Mouse (Mus musculus): ENCODE results near the gene Tmem54.

Gene Tmem54

DNA sequence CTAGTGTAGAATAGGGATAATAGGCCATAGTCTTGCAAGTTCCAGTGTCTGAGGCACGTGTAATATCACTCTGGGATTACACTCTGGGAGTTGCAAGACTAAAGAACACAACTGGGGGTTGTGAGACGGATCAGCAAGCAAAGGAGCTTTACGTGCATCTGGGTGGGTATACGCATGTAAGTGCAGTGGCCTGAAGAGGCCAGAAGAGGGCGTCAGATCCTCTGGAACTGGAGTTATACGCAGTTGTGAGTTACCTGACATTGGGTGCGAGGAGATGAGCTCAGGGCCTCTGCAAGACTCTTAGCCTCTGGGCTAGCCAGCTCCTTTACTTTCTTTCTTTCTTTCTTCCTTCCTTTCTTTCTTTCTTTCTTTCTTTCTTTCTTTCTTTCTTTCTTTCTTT lies 8.3 kb upstream of the Tmem54 start:
- DNase-seq (ENCODE audit: low spot score in 2 of 2) = no peak

DNA sequence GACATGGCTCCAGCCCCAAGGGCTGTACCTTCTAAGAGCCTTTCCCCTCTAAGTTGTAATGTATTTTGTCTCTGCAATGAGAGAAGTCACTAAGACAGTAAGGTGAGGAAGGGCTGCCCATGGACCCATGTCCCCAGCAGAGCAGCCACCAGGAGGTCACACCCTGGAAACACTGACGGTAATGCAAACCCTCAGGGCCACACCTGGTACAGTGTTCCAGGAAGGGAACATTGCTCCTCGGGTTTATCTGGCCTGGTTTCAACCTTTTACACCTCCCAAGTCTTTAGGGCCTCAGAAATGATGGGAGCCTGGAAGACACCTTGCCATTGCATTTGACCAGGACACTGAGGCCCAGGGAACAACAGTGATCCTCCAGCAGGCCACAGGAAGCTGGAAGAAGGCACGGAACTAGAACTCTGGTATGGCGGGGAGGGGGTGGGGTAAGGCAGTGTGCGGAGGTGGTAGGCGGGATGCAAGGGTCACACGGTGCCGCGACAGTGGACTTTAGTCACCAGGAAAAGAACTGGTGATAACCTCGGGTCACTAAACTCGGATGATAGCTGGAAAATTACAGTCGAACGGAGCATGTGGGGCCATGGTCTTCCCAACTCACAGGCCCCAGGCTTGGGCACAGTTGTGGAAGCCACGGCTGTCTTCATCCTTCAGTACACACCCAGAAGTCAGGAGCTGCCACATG lies 3.1 kb upstream of the Tmem54 start:
- DNase-seq (ENCODE audit: low spot score in 2 of 2) = no peak

DNA sequence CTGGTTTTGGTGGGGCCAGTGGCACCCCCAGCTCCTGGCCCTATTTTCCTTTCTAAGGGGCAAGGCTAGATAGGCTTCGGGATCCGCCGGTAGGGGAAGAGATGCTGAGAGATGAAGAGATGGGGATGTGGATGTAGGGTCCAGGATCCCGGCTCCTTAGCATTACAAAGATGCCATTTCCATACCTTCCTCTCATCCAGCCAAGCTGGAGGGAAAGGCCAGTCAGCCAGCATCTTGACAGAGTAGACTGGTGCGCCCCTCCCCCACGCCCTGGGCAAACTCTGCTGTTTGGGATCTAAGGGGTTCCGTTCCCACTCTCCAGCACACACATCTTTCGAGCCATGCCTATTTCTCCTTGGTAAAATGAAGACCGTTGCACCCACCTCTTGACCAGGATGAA lies 725 bp downstream of the Tmem54 start:
- DNase-seq (ENCODE audit: low spot score in 2 of 2) = no peak

DNA sequence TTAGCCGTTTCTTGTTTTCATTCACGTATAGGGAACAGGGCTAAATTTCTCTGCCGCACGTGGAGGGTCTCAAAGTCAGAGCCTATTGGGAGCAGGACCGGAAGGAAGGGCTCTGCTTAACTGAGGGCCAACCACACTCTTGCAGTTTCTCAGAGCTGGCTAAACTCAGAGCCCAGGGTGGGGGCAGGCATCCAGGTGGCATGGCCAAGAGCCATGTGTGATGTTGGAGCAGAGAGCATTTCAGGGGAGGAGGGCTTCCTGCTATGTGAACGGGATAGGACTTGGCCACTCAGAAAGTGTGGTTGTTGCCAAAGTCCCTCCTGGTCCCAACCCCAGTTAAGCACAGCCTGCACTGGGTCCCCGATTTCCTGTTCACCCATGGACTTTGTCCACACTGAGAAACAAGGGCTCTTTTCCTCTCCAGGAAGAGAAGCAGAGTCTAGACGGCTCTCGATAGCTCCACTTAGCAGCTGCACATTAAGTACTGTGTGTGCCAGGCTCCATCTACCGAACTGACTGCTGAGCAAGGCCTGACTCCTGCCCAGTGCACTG lies 2.1 kb downstream of the Tmem54 start:
- DNase-seq (ENCODE audit: low spot score in 2 of 2) = no peak

DNA sequence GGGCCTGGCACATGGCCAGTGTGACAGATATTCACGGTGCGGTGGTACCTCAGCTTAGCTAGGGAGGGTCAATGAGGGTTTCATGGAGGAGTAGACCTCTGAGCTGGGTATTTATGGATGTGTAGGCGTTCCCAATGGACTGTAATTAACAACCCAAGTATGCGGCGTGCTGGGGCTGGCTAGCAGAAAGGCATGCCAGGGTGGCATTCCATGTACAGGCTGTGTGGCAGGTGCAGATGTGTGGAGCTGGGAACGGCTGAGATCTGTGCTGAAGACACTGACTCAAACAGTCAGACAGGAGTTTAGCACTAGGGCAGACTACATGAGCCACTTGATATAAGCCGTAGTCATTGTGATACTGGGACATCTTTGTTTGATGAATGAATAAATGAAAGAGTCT lies 3.3 kb downstream of the Tmem54 start:
- no peak for DNase-seq (ENCODE audit: low spot score in 2 of 2)

DNA sequence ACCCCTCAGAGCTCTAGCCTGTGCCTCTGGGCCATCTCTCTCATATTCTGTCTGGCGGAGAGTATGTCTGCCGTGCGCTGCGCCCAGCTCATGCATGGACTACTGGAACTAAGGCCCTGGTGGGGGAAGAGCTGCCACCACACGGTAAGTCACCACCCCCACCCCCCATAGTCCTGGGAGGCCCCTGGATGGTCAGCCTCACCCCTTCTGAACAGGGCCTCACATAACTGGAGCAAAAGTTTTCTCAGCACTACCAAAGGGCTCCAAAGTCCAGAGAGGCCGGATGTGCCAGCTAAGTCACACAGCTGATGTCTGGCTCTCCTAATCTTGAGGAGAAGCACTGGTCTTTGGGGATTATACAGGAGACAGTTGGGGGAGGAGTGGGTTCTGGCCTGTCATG lies 5.5 kb downstream of the Tmem54 start:
- no peak for DNase-seq (ENCODE audit: low spot score in 2 of 2)

DNA sequence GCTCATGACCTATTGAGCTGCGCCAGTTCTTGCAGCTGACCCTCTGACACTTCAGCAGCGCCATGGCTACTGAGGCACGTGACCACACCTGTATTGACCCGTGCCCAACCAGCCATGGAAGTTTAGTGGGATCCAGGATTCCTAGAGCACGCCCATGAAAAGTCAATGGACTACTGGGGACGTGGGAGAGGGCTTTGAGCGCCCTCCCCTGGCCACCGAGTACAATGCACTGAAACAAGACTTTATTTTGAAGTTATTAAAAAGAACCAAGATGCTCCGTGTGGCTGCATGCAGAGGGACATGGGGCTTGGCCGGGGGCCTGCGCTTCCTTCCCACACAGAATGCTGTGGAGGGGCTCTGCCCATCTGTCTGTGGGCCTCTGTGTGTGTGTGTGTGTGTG lies 6.0 kb downstream of the Tmem54 start:
- DNase-seq (ENCODE audit: low spot score in 2 of 2) = no peak

DNA sequence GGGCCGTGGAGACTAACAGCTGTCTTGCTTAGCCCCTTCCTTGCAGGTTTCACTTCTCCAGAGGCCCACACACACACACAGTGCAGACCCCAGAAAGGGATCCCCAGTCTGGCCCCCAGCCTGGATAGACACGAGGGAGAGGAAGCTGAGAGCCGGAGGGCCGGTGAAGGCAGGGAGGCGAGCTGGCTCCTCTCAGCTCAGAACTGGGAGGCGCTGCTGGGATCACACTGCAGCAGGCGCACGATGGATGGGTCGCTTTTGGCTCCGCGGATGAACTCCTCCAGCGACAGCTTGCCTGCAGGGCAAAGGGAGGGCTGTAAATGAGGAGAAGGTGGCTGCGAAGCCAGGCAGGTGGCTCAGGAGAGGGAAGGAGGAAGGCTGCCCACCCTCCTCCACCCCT lies 6.9 kb downstream of the Tmem54 start:
- no peak for DNase-seq (ENCODE audit: low spot score in 2 of 2)

DNA sequence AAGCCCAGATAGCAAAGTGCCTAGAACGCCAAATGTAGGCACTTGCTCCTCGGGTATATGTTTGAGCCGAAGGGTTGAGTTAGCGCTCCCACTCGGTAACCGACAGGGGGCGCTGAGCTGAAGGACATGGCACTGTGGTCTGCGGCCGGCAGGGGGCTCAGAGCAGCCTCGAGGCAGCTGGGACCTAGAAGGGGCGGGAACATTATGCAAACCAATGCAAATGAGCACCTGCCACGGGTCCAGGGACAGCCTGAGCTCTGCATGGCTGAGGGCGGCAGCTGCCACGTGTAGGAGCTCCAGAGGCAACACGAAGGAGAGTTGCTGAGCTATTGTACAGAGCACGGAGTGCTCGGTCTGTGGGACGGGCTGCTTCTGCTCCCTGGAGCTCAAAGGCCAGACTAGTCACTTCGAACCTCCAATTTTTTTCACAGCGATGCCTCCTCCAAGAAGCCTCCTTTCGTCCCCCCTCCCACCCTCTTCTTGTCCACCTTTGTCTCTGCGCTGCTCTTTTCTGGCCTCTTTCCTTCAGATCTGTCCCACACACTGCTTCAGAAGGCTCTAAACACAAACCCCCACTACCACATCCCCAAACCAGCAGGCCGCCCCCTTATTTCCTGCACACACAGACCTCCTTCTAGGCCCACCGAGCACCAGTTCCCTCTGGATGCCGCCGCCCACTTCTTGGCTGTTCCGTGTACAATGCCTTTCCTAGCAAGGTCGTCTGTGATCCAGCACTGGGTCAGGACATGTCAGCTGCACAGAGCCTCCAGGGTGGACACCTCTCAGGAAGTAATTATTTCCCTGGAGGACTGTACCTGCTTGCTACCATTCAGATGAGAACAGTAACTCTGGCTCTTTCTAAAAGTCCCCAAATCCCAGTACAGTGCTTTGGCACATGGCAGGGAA lies 8.0 kb downstream of the Tmem54 start:
- DNase-seq (ENCODE audit: low spot score in 2 of 2) = peak; percentile 69 to 83

DNA sequence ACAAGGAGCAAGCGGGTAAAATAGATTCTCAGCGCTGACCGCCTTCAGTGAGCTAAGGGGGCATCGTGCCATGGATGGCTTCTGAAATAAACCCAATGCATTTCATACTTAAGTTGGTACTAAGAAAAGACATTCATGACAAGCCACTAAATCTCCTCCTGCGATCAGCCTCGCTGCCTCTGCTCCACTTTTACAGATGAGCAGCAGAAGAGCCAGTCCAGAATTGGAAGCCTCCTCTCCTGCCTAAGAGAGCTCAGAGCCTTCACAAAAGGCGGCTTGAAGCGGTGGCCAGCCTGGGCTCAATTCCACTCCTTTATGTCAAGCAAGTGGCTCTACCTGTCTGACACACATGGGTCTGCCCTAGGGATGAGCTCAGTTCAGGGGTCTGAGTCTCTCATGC lies 11.4 kb downstream of the Tmem54 start:
- no peak for DNase-seq (ENCODE audit: low spot score in 2 of 2)

DNA sequence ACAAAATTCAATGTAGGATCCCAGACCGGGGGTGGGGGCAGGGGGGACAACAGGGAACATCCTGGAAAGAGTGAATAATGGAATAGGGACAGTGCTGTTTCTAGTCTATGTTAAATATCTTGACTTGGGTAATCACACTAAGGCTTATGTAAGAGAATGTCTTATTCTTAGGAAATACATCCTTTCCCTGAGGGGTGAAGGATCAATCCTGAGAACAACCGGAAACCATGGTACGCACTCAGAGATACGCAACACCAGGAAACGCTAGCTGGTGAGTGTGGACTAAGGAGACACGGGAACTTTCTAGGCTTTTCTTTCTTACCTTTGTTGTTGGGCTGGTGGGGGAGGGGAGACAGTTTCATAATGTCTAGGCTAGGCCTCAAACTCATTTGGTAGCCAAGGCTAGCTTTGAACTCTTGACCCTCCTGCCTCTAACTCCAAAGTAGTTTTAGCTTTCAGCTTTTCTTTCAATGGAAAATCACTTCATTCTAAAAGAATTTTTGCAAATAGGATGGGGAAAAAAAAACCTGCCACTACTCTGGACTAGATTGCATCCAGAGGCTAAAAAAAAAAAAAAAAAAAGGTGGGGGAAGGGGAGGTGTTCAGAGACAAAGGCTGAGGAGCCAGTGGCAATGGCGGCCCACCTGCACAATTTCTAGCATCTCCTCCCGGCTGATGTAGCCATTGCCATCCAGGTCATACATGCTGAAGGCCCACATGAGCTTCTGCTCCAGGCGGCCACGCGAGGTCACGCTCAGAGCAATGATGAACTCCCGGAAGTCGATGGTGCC lies 12.6 kb downstream of the Tmem54 start:
- no peak for DNase-seq (ENCODE audit: low spot score in 2 of 2)

DNA sequence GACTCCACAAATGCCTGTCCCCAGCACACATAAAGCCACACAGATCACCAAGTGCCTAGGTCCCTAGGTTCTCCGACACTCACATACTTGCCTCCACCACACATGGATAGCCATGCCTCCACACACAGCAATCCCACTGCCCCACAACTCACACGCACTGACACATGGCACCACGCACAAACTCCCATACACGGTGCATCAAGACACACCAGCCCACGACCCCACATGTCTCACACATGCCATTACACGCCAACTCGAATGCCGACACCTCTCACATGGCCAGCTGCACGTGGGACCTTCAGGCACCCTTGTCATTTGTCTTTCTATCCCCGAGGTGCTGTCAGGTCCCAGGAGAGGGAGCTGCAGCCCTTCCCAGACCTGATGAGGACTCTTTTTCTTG lies 14.4 kb downstream of the Tmem54 start:
- no peak for DNase-seq (ENCODE audit: low spot score in 2 of 2)

DNA sequence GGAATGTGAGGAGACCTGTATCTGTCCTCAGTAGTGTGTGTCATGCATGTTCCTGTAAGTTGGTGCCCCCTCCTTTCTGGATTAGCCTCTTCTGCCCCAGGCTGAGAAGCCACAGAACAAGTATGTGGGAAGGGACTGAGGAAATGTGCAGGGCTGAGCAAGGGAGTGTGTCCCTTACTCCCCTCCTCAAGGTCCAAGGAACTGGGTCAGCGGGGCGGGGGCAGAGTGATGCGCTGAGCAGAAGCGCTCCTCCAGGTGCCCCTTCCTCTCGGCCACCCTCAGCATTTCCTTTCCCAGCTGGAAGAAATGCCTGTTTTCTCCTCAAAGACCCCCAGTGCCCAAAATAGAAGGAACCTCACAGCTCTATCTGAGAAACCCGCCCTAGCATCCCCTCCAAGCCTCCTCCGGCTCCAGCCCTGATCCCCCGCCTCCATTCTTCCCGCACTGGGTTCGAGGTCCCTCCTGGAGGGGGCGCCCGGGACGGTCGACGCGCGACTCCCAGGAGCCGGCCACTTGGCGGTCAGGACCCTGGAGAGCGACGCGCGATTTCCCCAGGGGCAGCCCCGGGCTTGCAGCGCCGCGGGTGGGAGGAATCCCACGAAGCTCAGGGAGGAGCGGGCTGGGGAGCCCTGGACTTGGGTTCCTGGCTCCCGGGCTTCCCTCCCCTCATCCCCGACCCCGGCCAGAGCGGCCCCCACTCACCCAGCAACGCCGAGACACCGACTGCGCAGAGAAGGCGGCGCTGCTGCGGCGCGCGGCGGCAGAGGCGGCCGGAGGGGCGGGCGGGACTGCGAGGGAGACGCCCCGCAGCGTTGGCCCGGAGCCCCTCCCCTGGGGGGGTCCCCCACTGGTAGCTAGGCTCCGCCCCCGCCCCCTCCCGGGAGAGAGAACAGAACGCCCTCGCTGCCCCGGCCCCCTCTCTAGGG lies 15.4 kb downstream of the Tmem54 start:
- peak in 1 of 2 experiments; percentile 48 for DNase-seq (ENCODE audit: low spot score in 2 of 2)

DNA sequence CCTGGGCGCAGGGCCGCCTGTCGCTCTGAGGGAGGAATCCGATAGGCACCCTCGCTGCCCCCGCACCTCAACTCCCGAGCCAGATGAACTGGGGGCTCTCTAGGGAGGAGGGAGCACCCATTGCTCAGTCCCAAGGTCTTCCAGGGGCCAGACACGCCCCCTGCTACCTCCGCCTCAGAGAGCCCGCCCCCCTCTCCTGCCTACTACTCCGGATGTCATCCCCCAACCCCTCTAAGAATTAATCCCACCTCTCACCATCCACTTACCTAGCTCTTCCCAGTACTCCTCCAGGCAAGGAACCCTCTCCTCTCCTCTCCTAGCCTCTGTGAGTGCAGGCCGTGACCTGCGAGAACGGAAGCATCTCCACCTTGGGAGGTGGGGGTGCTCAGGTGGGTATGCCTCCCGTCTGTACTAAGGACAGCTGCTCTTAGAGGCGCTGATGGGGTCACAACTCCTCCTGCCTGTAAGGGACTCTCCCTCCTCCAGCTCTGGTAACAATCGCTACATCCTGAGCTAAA lies 16.3 kb downstream of the Tmem54 start, which contains the start of gene Hpca:
Hpca (minus strand) TSS at position 468 of the 518 bp plus-strand sequence.
- no peak for DNase-seq (ENCODE audit: low spot score in 2 of 2)

DNA sequence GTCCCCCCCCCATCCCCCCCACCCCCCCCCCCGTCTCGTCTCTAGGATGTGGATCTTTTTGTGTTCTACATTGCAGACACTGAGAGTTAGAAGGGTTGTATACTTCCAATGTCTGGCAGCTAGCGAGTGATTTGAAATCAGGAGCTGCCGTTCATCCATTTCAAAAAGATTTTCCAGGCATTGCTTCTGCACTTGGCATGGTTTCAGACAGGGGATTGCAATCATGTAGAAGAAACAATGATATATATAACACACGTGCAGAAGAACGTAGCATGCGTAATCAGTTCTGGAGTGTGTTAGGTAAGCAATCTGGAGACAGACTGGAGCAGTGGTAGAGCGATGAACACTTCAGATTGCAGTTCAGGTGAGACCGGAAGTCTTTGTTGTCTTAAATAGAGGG lies 16.8 kb downstream of the Tmem54 start:
- no peak for DNase-seq (ENCODE audit: low spot score in 2 of 2)

DNA sequence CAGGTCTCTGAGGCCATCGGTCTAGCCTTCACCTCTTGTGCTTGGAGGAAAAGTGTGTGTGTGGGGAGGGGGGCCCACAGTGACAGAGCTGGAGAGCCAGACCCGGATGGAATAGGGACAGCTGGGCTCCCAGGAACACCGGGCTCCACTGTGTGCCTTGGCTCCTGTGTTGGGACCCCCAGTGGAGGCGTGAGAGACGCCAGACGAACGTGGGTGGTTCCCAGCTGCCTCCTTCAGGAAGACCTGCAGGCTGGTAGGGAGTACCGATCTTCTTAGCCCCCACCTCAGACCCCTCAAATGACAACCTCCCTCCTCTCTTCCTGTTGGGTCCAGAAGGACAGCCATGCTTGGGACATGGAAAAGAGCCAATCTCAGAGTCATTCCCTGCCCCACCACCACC lies 17.4 kb downstream of the Tmem54 start:
- DNase-seq (ENCODE audit: low spot score in 2 of 2) = no peak

DNA sequence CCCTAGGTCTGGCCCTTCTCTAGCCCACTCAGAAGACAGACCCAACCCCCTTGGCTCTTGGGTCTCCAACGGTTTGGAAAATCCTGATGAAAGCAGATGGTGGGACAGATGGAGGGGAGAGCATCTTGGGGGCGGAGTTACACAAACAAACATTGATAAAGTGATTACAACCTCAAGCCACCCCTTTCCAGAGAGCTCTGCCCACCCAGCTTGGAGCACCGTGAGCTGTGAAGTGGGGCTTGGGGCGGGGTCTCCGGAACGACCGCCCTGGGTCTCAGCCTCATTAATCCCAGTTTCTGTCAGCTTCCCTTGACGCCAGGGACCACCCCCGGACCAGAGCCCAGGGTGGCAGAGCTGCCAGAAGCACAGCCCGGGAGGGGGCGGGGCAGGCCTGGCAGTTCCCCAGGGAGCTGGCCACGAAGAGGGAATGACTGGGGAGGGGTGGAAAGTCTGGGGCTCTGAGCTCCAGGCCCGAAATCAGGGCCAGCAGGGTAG lies 19.4 kb downstream of the Tmem54 start:
- no peak for DNase-seq (ENCODE audit: low spot score in 2 of 2)

DNA sequence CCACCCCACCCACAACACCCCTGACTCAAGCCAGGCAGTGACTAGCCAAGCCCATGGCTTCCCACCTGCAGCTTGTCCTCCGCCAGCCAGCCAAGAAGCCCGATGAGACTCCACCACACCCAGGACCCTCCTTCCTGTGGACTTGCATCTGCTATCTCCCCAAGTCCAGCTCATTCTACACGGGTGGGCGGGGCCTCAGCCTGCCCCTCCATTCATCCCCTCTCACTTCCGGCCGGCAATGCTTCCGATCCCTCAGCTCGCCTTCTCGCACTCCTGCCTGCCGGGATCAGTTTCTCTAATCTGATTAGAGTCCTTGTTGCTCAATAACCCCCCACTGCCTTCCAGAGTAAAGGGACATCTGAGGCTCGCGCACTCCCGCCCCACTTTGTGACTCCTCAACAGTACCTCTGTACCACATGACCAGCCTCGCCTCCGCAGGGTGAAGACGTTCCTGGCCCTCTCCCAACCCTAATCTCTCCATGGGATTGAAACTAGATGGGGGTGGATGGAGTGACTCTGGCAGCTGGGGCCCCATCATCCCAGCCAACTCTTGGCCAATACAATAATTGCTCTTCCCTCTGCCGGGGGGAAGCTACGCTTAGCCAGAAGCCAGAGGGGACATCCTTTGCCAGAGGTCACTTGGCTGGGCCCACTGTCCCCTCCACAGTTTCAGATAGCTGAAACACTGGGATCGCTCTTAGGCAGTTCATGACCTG lies 20.5 kb downstream of the Tmem54 start:
- no peak for DNase-seq (ENCODE audit: low spot score in 2 of 2)

DNA sequence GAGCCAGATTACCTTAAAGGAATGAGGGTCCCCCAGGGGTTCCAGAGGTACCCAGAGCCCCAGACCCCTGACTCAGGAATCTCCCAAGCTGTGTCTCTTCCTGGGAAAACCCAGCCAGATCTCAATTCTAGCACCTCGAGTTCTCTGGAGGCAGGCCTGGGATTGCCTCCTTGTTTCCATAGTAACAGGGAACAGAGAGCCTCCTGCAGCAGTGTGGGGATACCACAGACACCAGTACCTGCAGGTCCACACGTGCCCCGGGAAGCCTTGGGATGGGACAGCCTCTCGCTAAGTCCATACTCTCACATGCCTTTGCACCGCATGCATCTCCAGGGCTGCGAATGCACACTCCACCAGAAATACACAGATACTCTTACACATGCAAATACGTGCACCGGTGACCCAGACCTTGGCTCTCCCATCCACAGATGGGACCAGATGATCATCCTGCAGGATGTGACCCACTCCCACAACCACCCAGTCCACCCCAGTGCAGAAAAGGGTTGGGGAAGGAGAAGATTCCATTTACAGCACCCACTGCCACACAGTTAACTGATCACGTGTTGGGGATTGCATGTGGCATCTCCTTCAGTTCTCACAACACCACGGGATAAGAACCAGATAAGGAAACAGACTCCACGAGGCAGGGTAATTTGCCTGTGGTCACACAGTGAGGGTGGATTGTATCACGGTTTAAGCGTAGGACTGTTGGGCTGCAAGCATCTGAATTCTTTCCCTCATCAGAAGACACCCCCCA lies 23.4 kb downstream of the Tmem54 start:
- no peak for DNase-seq (ENCODE audit: low spot score in 2 of 2)
